Mouse (Mus musculus): ENCODE measurements around the gene Faf2. TPM values are rescaled to one million over a fixed set of nuclear protein-coding genes. Genes with fewer than 3 reads are reported as not detected.

The Faf2 gene
- polyA plus RNA-seq, 1 experiment from 2014 or later = 28.1 TPM

- Histone ChIP-seq H3K36me3 (replicated peaks; ENCODE audit: insufficient read depth, low read length) (peaks cover 27% of the 10 kb centered on the region), H3K27ac (ENCODE audit: low read depth) (peak overlapping the region; percentile 99), H3K9ac (replicated peaks) (peak overlapping the region; percentile 91), H3K9me3 (ENCODE audit: low read length) (no peaks in the 10 kb centered on the region), H3K4me1 (ENCODE audit: insufficient read depth) (peaks cover 36% of the 10 kb centered on the region), H3K4me2 (ENCODE audit: low read depth, low read length) (peak overlapping the region; percentile 80), H3K27me3 (ENCODE audit: insufficient read depth, low read length) (no peaks in the 10 kb centered on the region), H3K4me3 (ENCODE audit: low read depth, low read length) (peak overlapping the region; percentile 90)
- TF ChIP-seq CTCF (IDR thresholded peaks at IDR 0.05; ENCODE audit: low read depth) = no peak
- TF ChIP-seq EP300 (IDR thresholded peaks at IDR 0.05; ENCODE audit: low read depth) = no peak
- WGBS (ENCODE audit: insufficient replicate concordance) = 8% methylated on average over 19 of the region's 19 CpGs
- ATAC-seq (no peak), DNase-seq (peak; percentile 33)
Observed at GRCm38 (mm10) chr13:54686139-54687053, 64.8 kb downstream of the Faf2 start.

- TF ChIP-seq CTCF (IDR thresholded peaks at IDR 0.05; ENCODE audit: low read depth) (no peak), EP300 (IDR thresholded peaks at IDR 0.05; ENCODE audit: low read depth) (no peak)
- WGBS (ENCODE audit: insufficient replicate concordance) = 0% methylated on average over 31 of the region's 35 CpGs
- Histone ChIP-seq H3K4me2 (ENCODE audit: low read depth, low read length) (peak overlapping the region; percentile 80), H3K4me1 (ENCODE audit: insufficient read depth) (peaks cover 40% of the 10 kb centered on the region), H3K36me3 (replicated peaks; ENCODE audit: insufficient read depth, low read length) (peaks cover 20% of the 10 kb centered on the region), H3K27me3 (ENCODE audit: insufficient read depth, low read length) (no peaks in the 10 kb centered on the region), H3K9me3 (ENCODE audit: low read length) (no peaks in the 10 kb centered on the region), H3K9ac (replicated peaks) (peak overlapping the region; percentile 91), H3K27ac (ENCODE audit: low read depth) (peak overlapping the region; percentile 99), H3K4me3 (ENCODE audit: low read depth, low read length) (peak overlapping the region; percentile 90)
- DNase-seq (peak; percentile 79), ATAC-seq (peak; percentile 41)
Observed at GRCm38 (mm10) chr13:54687096-54687495, 65.5 kb downstream of the Faf2 start.

GRCm38 (mm10) chr13:54687575-54688424, 66.2 kb downstream of the Faf2 start:
- TF ChIP-seq EP300 (IDR thresholded peaks at IDR 0.05; ENCODE audit: low read depth) (no peak; the same call in 1 of the 2 replicates), CTCF (IDR thresholded peaks at IDR 0.05; ENCODE audit: low read depth) (no peak)
- no peaks in the 10 kb centered on the region for H3K27me3 ChIP-seq (ENCODE audit: insufficient read depth, low read length)
- WGBS (ENCODE audit: insufficient replicate concordance) = under 1% methylated on average over 78 of the region's 82 CpGs
- ATAC-seq = peak; percentile 88
- DNase-seq = peak; percentile 99
- H3K9me3 ChIP-seq (ENCODE audit: low read length) = no peaks in the 10 kb centered on the region
- peak overlapping the region; percentile 99 for H3K27ac ChIP-seq (ENCODE audit: low read depth)
- H3K4me2 ChIP-seq (ENCODE audit: low read depth, low read length) = peak overlapping the region; percentile 80
- H3K36me3 ChIP-seq (replicated peaks; ENCODE audit: insufficient read depth, low read length) = peaks cover 13% of the 10 kb centered on the region
- peaks cover 47% of the 10 kb centered on the region for H3K4me1 ChIP-seq (ENCODE audit: insufficient read depth)
- peak overlapping the region; percentile 90 for H3K4me3 ChIP-seq (ENCODE audit: low read depth, low read length)
- H3K9ac ChIP-seq (replicated peaks) = peak overlapping the region; percentile 91

GRCm38 (mm10) chr13:54690151-54690740, 68.7 kb downstream of the Faf2 start:
- TF ChIP-seq EP300 (IDR thresholded peaks at IDR 0.05; ENCODE audit: low read depth) (no peak), CTCF (IDR thresholded peaks at IDR 0.05; ENCODE audit: low read depth) (no peak)
- H3K27ac ChIP-seq (ENCODE audit: low read depth) = no peak overlapping the region
- peaks cover 41% of the 10 kb centered on the region for H3K4me1 ChIP-seq (ENCODE audit: insufficient read depth)
- no peaks in the 10 kb centered on the region for H3K9me3 ChIP-seq (ENCODE audit: low read length)
- no peak overlapping the region for H3K4me2 ChIP-seq (ENCODE audit: low read depth, low read length)
- WGBS (ENCODE audit: insufficient replicate concordance) = 90% methylated on average over 8 of the region's 8 CpGs
- ATAC-seq (no peak), DNase-seq (no peak)
- H3K9ac ChIP-seq (replicated peaks) = 0 out of 2 replicates have a peak overlapping the region, but pooled peaks have one; percentile 12
- no peaks in the 10 kb centered on the region for H3K27me3 ChIP-seq (ENCODE audit: insufficient read depth, low read length)
- H3K4me3 ChIP-seq (ENCODE audit: low read depth, low read length) = no peak overlapping the region
- no peaks in the 10 kb centered on the region for H3K36me3 ChIP-seq (replicated peaks; ENCODE audit: insufficient read depth, low read length)

- Histone ChIP-seq H3K36me3 (replicated peaks; ENCODE audit: insufficient read depth, low read length) (no peaks in the 10 kb centered on the region), H3K9ac (replicated peaks) (peak overlapping the region; percentile 97), H3K4me3 (ENCODE audit: low read depth, low read length) (peak overlapping the region; percentile 97), H3K27ac (ENCODE audit: low read depth) (peak overlapping the region; percentile 98), H3K9me3 (ENCODE audit: low read length) (no peaks in the 10 kb centered on the region), H3K4me1 (ENCODE audit: insufficient read depth) (peaks cover 30% of the 10 kb centered on the region), H3K27me3 (ENCODE audit: insufficient read depth, low read length) (no peaks in the 10 kb centered on the region), H3K4me2 (ENCODE audit: low read depth, low read length) (peak overlapping the region; percentile 80)
- DNase-seq (peak; percentile 38), ATAC-seq (no peak)
- TF ChIP-seq EP300 (IDR thresholded peaks at IDR 0.05; ENCODE audit: low read depth) (no peak), CTCF (IDR thresholded peaks at IDR 0.05; ENCODE audit: low read depth) (no peak)
Observed at GRCm38 (mm10) chr13:54691737-54692136, 70.2 kb downstream of the Faf2 start.

All from liver, postnatal 0 days (tissue).